Mouse (Mus musculus): ENCODE data around the gene Fam161a. TPM values are rescaled to one million over a fixed set of nuclear protein-coding genes. Genes with fewer than 3 reads are reported as not detected.

Gene Fam161a
- 3.8 and 5.0 TPM in 2 replicates for polyA plus RNA-seq (2012; rRNA removed)

GRCm38 (mm10) chr11:23007481-23008180 is at the start of gene Fam161a:
Gene Fam161a (plus strand): TSS chr11:23007531.

GRCm38 (mm10) chr11:22971835-22972709 is 35.3 kb upstream of the Fam161a start, which contains the start of gene Zrsr1:
Gene Zrsr1 (plus strand): TSS chr11:22972005.

DNA sequence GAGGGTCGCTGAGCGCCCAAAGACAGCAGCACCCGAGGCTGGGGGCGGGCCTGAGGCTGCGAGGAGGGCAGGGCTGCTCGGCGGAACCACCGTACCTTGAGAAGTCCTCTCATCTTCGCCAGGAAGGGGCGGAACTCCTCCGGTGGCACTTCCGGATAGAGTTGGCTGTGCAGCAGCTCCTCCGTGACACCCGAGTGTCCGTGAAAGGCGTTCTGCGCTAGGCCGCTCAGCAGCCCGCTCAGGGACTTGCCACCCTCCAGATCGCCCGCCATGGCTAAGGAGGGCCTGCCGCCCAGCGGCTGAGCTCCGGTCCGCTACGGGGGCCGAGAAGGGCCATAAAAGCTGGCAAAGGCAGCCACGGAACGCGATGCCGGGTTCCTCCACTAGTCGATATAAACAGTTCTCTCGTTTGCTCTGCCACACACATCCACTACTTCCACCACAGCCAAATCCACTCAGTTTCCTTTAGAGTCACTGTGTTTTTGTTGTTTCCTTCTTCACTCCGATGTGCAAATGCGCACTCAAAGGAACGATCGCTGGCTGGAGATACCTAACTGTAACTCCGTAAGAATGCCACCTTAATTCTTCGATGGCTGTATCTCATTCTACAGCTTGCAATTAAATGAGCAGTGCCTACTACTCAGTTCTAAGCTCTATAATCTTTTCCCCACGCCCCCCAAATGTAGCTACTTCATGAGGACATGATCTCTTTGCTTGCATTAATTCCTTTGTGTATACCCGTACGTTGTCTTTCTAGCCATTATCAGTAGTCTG is 25.2 kb upstream of the Fam161a start, which contains the start of the genes Gm28048 and Commd1:
Gm28048 (minus strand) TSS at position 107 of the 774 bp plus-strand sequence.
Commd1 (minus strand) TSS at position 399 of the 774 bp plus-strand sequence.

GRCm38 (mm10) chr11:22990393-22991126 is 16.8 kb upstream of the Fam161a start, which contains the start of gene Cct4:
Gene Cct4 (plus strand): TSS chr11:22990519.

Other genes starting within 250 kb of the Fam161a start
- gene B3gnt2, start 146.6 kb upstream of the Fam161a start, polyA plus RNA-seq (2012; rRNA removed): 1.8 and 2.6 TPM in 2 replicates
- 18.1 and 22.1 TPM in 2 replicates for gene Zrsr1, start 35.5 kb upstream of the Fam161a start, polyA plus RNA-seq (2012; rRNA removed)
- gene Gm28048, start 25.4 kb upstream of the Fam161a start, polyA plus RNA-seq (2012; rRNA removed): 1.7 and 1.9 TPM in 2 replicates
- 63.1 and 76.1 TPM in 2 replicates for gene Commd1, start 25.1 kb upstream of the Fam161a start, polyA plus RNA-seq (2012; rRNA removed)
- 151 and 176 TPM in 2 replicates for gene Cct4, start 17.0 kb upstream of the Fam161a start, polyA plus RNA-seq (2012; rRNA removed)
- 96.6 and 110 TPM in 2 replicates for gene Xpo1, start 248.5 kb downstream of the Fam161a start, polyA plus RNA-seq (2012; rRNA removed)

Measured in central nervous system, embryonic 18 days (tissue).